Mouse (Mus musculus): ENCODE results near the gene Hfe. TPM values are rescaled to one million over a fixed set of nuclear protein-coding genes. Genes with fewer than 3 reads are reported as not detected.

The Hfe gene
- polyA plus RNA-seq, 1 experiment, result 9.8 TPM

- Histone ChIP-seq H3K4me1 (replicated peaks; ENCODE audit: control insufficient read depth, insufficient read depth, low read length) (peaks cover 4% of the 10 kb centered on the region), H3K27ac (ENCODE audit: control insufficient read depth, insufficient read depth, low read length) (peak overlapping the region; percentile 85), H3K36me3 (ENCODE audit: control insufficient read depth, insufficient read depth, low read length) (no peaks in the 10 kb centered on the region), H3K4me3 (ENCODE audit: control insufficient read depth, insufficient read depth, low read length) (peak overlapping the region; percentile 54), H3K27me3 (ENCODE audit: control insufficient read depth, insufficient read depth, low read length) (no peaks in the 10 kb centered on the region)
- DNase-seq, result no peak
- no peak for TF ChIP-seq CTCF (IDR thresholded peaks at IDR 0.05; ENCODE audit: borderline replicate concordance, control insufficient read depth, extremely low read depth, insufficient read depth, low read length, poor library complexity)
- no peak for TF ChIP-seq POLR2A (IDR thresholded peaks at IDR 0.05; ENCODE audit: control insufficient read depth, extremely low read depth, insufficient read depth, low read length, poor library complexity)
- 5% methylated on average over 22 of the region's 36 CpGs for WGBS
Observed at GRCm38 (mm10) chr13:23744421-23745380, 34.0 kb upstream of the Hfe start.

GRCm38 (mm10) chr13:23743963-23744362 lies 33.3 kb upstream of the Hfe start:
- DNase-seq, result no peak
- Histone ChIP-seq H3K36me3 (ENCODE audit: control insufficient read depth, insufficient read depth, low read length) (no peaks in the 10 kb centered on the region), H3K4me1 (replicated peaks; ENCODE audit: control insufficient read depth, insufficient read depth, low read length) (peaks cover 4% of the 10 kb centered on the region), H3K4me3 (ENCODE audit: control insufficient read depth, insufficient read depth, low read length) (no peak overlapping the region), H3K27ac (ENCODE audit: control insufficient read depth, insufficient read depth, low read length) (peak overlapping the region; percentile 29; the same call in 1 of the 2 replicates), H3K27me3 (ENCODE audit: control insufficient read depth, insufficient read depth, low read length) (no peaks in the 10 kb centered on the region)
- no peak for TF ChIP-seq POLR2A (IDR thresholded peaks at IDR 0.05; ENCODE audit: control insufficient read depth, extremely low read depth, insufficient read depth, low read length, poor library complexity)
- no peak for TF ChIP-seq CTCF (IDR thresholded peaks at IDR 0.05; ENCODE audit: borderline replicate concordance, control insufficient read depth, extremely low read depth, insufficient read depth, low read length, poor library complexity)
- 81% methylated on average over 4 of the region's 4 CpGs for WGBS

- no peak overlapping the region for H3K27ac ChIP-seq (ENCODE audit: control insufficient read depth, insufficient read depth, low read length)
- H3K27me3 ChIP-seq (ENCODE audit: control insufficient read depth, insufficient read depth, low read length), result no peaks in the 10 kb centered on the region
- TF ChIP-seq CTCF (IDR thresholded peaks at IDR 0.05; ENCODE audit: borderline replicate concordance, control insufficient read depth, extremely low read depth, insufficient read depth, low read length, poor library complexity) (no peak), POLR2A (IDR thresholded peaks at IDR 0.05; ENCODE audit: control insufficient read depth, extremely low read depth, insufficient read depth, low read length, poor library complexity) (no peak)
- no peaks in the 10 kb centered on the region for H3K36me3 ChIP-seq (ENCODE audit: control insufficient read depth, insufficient read depth, low read length)
- H3K4me1 ChIP-seq (replicated peaks; ENCODE audit: control insufficient read depth, insufficient read depth, low read length), result peaks cover 4% of the 10 kb centered on the region
- no peak overlapping the region for H3K4me3 ChIP-seq (ENCODE audit: control insufficient read depth, insufficient read depth, low read length)
- 93% methylated on average over 5 of the region's 5 CpGs for WGBS
- DNase-seq, result peak; percentile 0
Observed at GRCm38 (mm10) chr13:23743215-23743614, 32.6 kb upstream of the Hfe start.

- no peaks in the 10 kb centered on the region for H3K36me3 ChIP-seq (ENCODE audit: control insufficient read depth, insufficient read depth, low read length)
- H3K27me3 ChIP-seq (ENCODE audit: control insufficient read depth, insufficient read depth, low read length), result no peaks in the 10 kb centered on the region
- H3K4me3 ChIP-seq (ENCODE audit: control insufficient read depth, insufficient read depth, low read length), result no peak overlapping the region
- TF ChIP-seq POLR2A (IDR thresholded peaks at IDR 0.05; ENCODE audit: control insufficient read depth, extremely low read depth, insufficient read depth, low read length, poor library complexity) (no peak), CTCF (IDR thresholded peaks at IDR 0.05; ENCODE audit: borderline replicate concordance, control insufficient read depth, extremely low read depth, insufficient read depth, low read length, poor library complexity) (no peak)
- no peak for DNase-seq
- H3K27ac ChIP-seq (ENCODE audit: control insufficient read depth, insufficient read depth, low read length), result no peak overlapping the region
- peaks cover 4% of the 10 kb centered on the region for H3K4me1 ChIP-seq (replicated peaks; ENCODE audit: control insufficient read depth, insufficient read depth, low read length)
Observed at GRCm38 (mm10) chr13:23742007-23742406, 31.4 kb upstream of the Hfe start.

- no peak for DNase-seq
- Histone ChIP-seq H3K4me1 (replicated peaks; ENCODE audit: control insufficient read depth, insufficient read depth, low read length) (peaks cover 2% of the 10 kb centered on the region), H3K27me3 (ENCODE audit: control insufficient read depth, insufficient read depth, low read length) (no peaks in the 10 kb centered on the region), H3K36me3 (ENCODE audit: control insufficient read depth, insufficient read depth, low read length) (no peaks in the 10 kb centered on the region), H3K4me3 (ENCODE audit: control insufficient read depth, insufficient read depth, low read length) (no peak overlapping the region), H3K27ac (ENCODE audit: control insufficient read depth, insufficient read depth, low read length) (peak overlapping the region; percentile 99; the same call in 1 of the 2 replicates)
- WGBS, result 68% methylated on average over 5 of the region's 5 CpGs
- TF ChIP-seq CTCF (IDR thresholded peaks at IDR 0.05; ENCODE audit: borderline replicate concordance, control insufficient read depth, extremely low read depth, insufficient read depth, low read length, poor library complexity) (no peak), POLR2A (IDR thresholded peaks at IDR 0.05; ENCODE audit: control insufficient read depth, extremely low read depth, insufficient read depth, low read length, poor library complexity) (no peak)
Observed at GRCm38 (mm10) chr13:23740910-23741309, 30.3 kb upstream of the Hfe start.

GRCm38 (mm10) chr13:23740256-23740840 lies 29.7 kb upstream of the Hfe start:
- H3K27ac ChIP-seq (ENCODE audit: control insufficient read depth, insufficient read depth, low read length), result peak overlapping the region; percentile 99
- no peak for TF ChIP-seq POLR2A (IDR thresholded peaks at IDR 0.05; ENCODE audit: control insufficient read depth, extremely low read depth, insufficient read depth, low read length, poor library complexity)
- no peak for TF ChIP-seq CTCF (IDR thresholded peaks at IDR 0.05; ENCODE audit: borderline replicate concordance, control insufficient read depth, extremely low read depth, insufficient read depth, low read length, poor library complexity)
- no peaks in the 10 kb centered on the region for H3K36me3 ChIP-seq (ENCODE audit: control insufficient read depth, insufficient read depth, low read length)
- no peaks in the 10 kb centered on the region for H3K27me3 ChIP-seq (ENCODE audit: control insufficient read depth, insufficient read depth, low read length)
- WGBS, result 32% methylated on average over 13 of the region's 13 CpGs
- DNase-seq, result no peak
- H3K4me1 ChIP-seq (replicated peaks; ENCODE audit: control insufficient read depth, insufficient read depth, low read length), result peaks cover 2% of the 10 kb centered on the region
- H3K4me3 ChIP-seq (ENCODE audit: control insufficient read depth, insufficient read depth, low read length), result no peak overlapping the region

Measured in thymus, adult 2 months (tissue).